Mouse (Mus musculus) hindlimb bud, embryonic 11.5 days (tissue): ENCODE data around the gene Plpp4.
A peak's percentile ranks its signal among the peaks of the same experiment; 100 is the strongest.

Experiments
- DNase-seq: peaks from one replicate; pipeline ENCODE4 v3.0.0-alpha.2; 2012; ENCODE audit warnings: low read depth, low spot score; ENCODE audit errors: extremely low spot score

Gene Plpp4

GRCm38 (mm10) chr7:129293211-129293610 lies 36.4 kb downstream of the Plpp4 start:
- DNase-seq: no peak

GRCm38 (mm10) chr7:129301622-129302021 lies 44.8 kb downstream of the Plpp4 start:
- DNase-seq: no peak

GRCm38 (mm10) chr7:129303356-129303755 lies 46.5 kb downstream of the Plpp4 start:
- DNase-seq: no peak

GRCm38 (mm10) chr7:129307042-129307825 lies 50.4 kb downstream of the Plpp4 start:
- peak; percentile 24 for DNase-seq

- no peak for DNase-seq
Observed at GRCm38 (mm10) chr7:129308661-129309060, 51.8 kb downstream of the Plpp4 start.

GRCm38 (mm10) chr7:129312521-129312920 lies 55.7 kb downstream of the Plpp4 start:
- no peak for DNase-seq

GRCm38 (mm10) chr7:129313969-129314368 lies 57.1 kb downstream of the Plpp4 start:
- no peak for DNase-seq

- DNase-seq: no peak
Observed at GRCm38 (mm10) chr7:129340096-129340495, 83.3 kb downstream of the Plpp4 start.

- DNase-seq: no peak
Observed at GRCm38 (mm10) chr7:129355561-129355960, 98.7 kb downstream of the Plpp4 start.

GRCm38 (mm10) chr7:129375306-129375705 lies 118.5 kb downstream of the Plpp4 start:
- no peak for DNase-seq

GRCm38 (mm10) chr7:129385149-129385548 lies 128.3 kb downstream of the Plpp4 start:
- no peak for DNase-seq

- no peak for DNase-seq
Observed at GRCm38 (mm10) chr7:129392835-129393489, 136.1 kb downstream of the Plpp4 start.

GRCm38 (mm10) chr7:129396561-129396960 lies 139.7 kb downstream of the Plpp4 start:
- no peak for DNase-seq

- DNase-seq: no peak
Observed at GRCm38 (mm10) chr7:129399071-129399470, 142.2 kb downstream of the Plpp4 start.

- no peak for DNase-seq
Observed at GRCm38 (mm10) chr7:129402695-129403364, 146.0 kb downstream of the Plpp4 start.

- no peak for DNase-seq
Observed at GRCm38 (mm10) chr7:129406069-129406468, 149.2 kb downstream of the Plpp4 start.

GRCm38 (mm10) chr7:129412695-129413094 lies 155.9 kb downstream of the Plpp4 start:
- DNase-seq: no peak

- no peak for DNase-seq
Observed at GRCm38 (mm10) chr7:129415179-129415578, 158.3 kb downstream of the Plpp4 start.

- DNase-seq: no peak
Observed at GRCm38 (mm10) chr7:129421181-129421580, 164.3 kb downstream of the Plpp4 start.

- peak; percentile 22 for DNase-seq
Observed at GRCm38 (mm10) chr7:129425554-129425953, 168.7 kb downstream of the Plpp4 start.

- DNase-seq: no peak
Observed at GRCm38 (mm10) chr7:129428794-129429193, 172.0 kb downstream of the Plpp4 start.

GRCm38 (mm10) chr7:129429903-129430302 lies 173.1 kb downstream of the Plpp4 start:
- no peak for DNase-seq
